Mouse (Mus musculus): Measurements from ENCODE around the gene Tbc1d25. TPM values are rescaled to one million over a fixed set of nuclear protein-coding genes. Genes with fewer than 3 reads are reported as not detected.
A peak's percentile ranks its signal among the peaks of the same experiment; 100 is the strongest.

The Tbc1d25 gene
- polyA plus RNA-seq (2015; fragmentation: Nextera tagmentation; extraction: Ambion mirVana), result 22.7 and 23.3 TPM in 2 replicates

- no peaks in the 10 kb centered on the region for H3K9me3 ChIP-seq (replicated peaks)
- peaks cover 6% of the 10 kb centered on the region for H3K4me1 ChIP-seq
- H3K4me2 ChIP-seq, result peak within 1 kb of the TSS; percentile 58
- H3K36me3 ChIP-seq, result 0 out of 2 replicates have a peak, but pooled peaks cover under 1% of the 10 kb centered on the region
- ATAC-seq (ENCODE audit: low FRiP score), result peak; percentile 96
- H3K4me3 ChIP-seq (replicated peaks), result peak within 1 kb of the TSS; percentile 58
- 13% methylated on average over 55 of the region's 56 CpGs for WGBS
- peak within 1 kb of the TSS; percentile 60 for H3K27ac ChIP-seq (replicated peaks)
- H3K9ac ChIP-seq (replicated peaks), result peak within 1 kb of the TSS; percentile 63
- no peaks in the 10 kb centered on the region for H3K27me3 ChIP-seq (replicated peaks)
Observed at GRCm38 (mm10) chrX:8175504-8176385, at the start of gene Tbc1d25. TSS of gene Tbc1d25 (minus strand) at chrX:8176181.

- H3K36me3 ChIP-seq, result no peaks in the 10 kb centered on the region
- H3K4me2 ChIP-seq, result no peak overlapping the region
- no peak for ATAC-seq (ENCODE audit: low FRiP score)
- no peaks in the 10 kb centered on the region for H3K27me3 ChIP-seq (replicated peaks)
- no peaks in the 10 kb centered on the region for H3K9me3 ChIP-seq (replicated peaks)
- no peaks in the 10 kb centered on the region for H3K4me1 ChIP-seq
- H3K4me3 ChIP-seq (replicated peaks), result no peak overlapping the region
- WGBS, result 92% methylated on average over 7 of the region's 7 CpGs
- no peak overlapping the region for H3K9ac ChIP-seq (replicated peaks)
- H3K27ac ChIP-seq (replicated peaks), result no peak overlapping the region
Observed at GRCm38 (mm10) chrX:8223473-8223872, 47.5 kb upstream of the Tbc1d25 start.

- H3K4me2 ChIP-seq, result no peak overlapping the region
- no peaks in the 10 kb centered on the region for H3K27me3 ChIP-seq (replicated peaks)
- no peak overlapping the region for H3K4me3 ChIP-seq (replicated peaks)
- no peaks in the 10 kb centered on the region for H3K36me3 ChIP-seq
- H3K9ac ChIP-seq (replicated peaks), result no peak overlapping the region
- no peaks in the 10 kb centered on the region for H3K4me1 ChIP-seq
- no peak overlapping the region for H3K27ac ChIP-seq (replicated peaks)
- H3K9me3 ChIP-seq (replicated peaks), result no peaks in the 10 kb centered on the region
- 70% methylated on average over 7 of the region's 7 CpGs for WGBS
- no peak for ATAC-seq (ENCODE audit: low FRiP score)
Observed at GRCm38 (mm10) chrX:8222678-8223421, 46.9 kb upstream of the Tbc1d25 start.

- no peaks in the 10 kb centered on the region for H3K9me3 ChIP-seq (replicated peaks)
- no peaks in the 10 kb centered on the region for H3K27me3 ChIP-seq (replicated peaks)
- no peaks in the 10 kb centered on the region for H3K36me3 ChIP-seq
- no peak overlapping the region for H3K9ac ChIP-seq (replicated peaks)
- no peak overlapping the region for H3K4me2 ChIP-seq
- ATAC-seq (ENCODE audit: low FRiP score), result no peak
- H3K27ac ChIP-seq (replicated peaks), result no peak overlapping the region
- H3K4me3 ChIP-seq (replicated peaks), result no peak overlapping the region
- H3K4me1 ChIP-seq, result no peaks in the 10 kb centered on the region
- 79% methylated on average over 3 of the region's 3 CpGs for WGBS
Observed at GRCm38 (mm10) chrX:8222296-8222677, 46.3 kb upstream of the Tbc1d25 start.

- no peaks in the 10 kb centered on the region for H3K9me3 ChIP-seq (replicated peaks)
- H3K9ac ChIP-seq (replicated peaks), result no peak overlapping the region
- H3K4me2 ChIP-seq, result no peak overlapping the region
- WGBS, result 36% methylated on average over 8 of the region's 8 CpGs
- no peaks in the 10 kb centered on the region for H3K27me3 ChIP-seq (replicated peaks)
- ATAC-seq (ENCODE audit: low FRiP score), result no peak
- H3K4me3 ChIP-seq (replicated peaks), result no peak overlapping the region
- no peaks in the 10 kb centered on the region for H3K36me3 ChIP-seq
- H3K4me1 ChIP-seq, result no peaks in the 10 kb centered on the region
- H3K27ac ChIP-seq (replicated peaks), result no peak overlapping the region
Observed at GRCm38 (mm10) chrX:8219651-8220050, 43.7 kb upstream of the Tbc1d25 start.

- Histone ChIP-seq H3K27ac (replicated peaks) (no peak overlapping the region), H3K36me3 (no peaks in the 10 kb centered on the region), H3K4me2 (no peak overlapping the region), H3K9ac (replicated peaks) (no peak overlapping the region), H3K4me3 (replicated peaks) (no peak overlapping the region), H3K4me1 (no peaks in the 10 kb centered on the region), H3K27me3 (replicated peaks) (no peaks in the 10 kb centered on the region), H3K9me3 (replicated peaks) (no peaks in the 10 kb centered on the region)
- WGBS, result 84% methylated on average over 2 of the region's 2 CpGs
- no peak for ATAC-seq (ENCODE audit: low FRiP score)
Observed at GRCm38 (mm10) chrX:8218114-8218513, 42.1 kb upstream of the Tbc1d25 start.

- Histone ChIP-seq H3K4me1 (no peaks in the 10 kb centered on the region), H3K36me3 (no peaks in the 10 kb centered on the region), H3K9me3 (replicated peaks) (no peaks in the 10 kb centered on the region), H3K27me3 (replicated peaks) (no peaks in the 10 kb centered on the region), H3K4me2 (no peak overlapping the region), H3K4me3 (replicated peaks) (no peak overlapping the region), H3K27ac (replicated peaks) (no peak overlapping the region), H3K9ac (replicated peaks) (no peak overlapping the region)
- WGBS, result 65% methylated on average over 6 of the region's 6 CpGs
- ATAC-seq (ENCODE audit: low FRiP score), result no peak
Observed at GRCm38 (mm10) chrX:8217383-8217782, 41.4 kb upstream of the Tbc1d25 start.

- WGBS, result 88% methylated on average over 7 of the region's 7 CpGs
- H3K4me3 ChIP-seq (replicated peaks), result no peak overlapping the region
- H3K9me3 ChIP-seq (replicated peaks), result no peaks in the 10 kb centered on the region
- no peaks in the 10 kb centered on the region for H3K4me1 ChIP-seq
- H3K4me2 ChIP-seq, result no peak overlapping the region
- no peaks in the 10 kb centered on the region for H3K27me3 ChIP-seq (replicated peaks)
- H3K9ac ChIP-seq (replicated peaks), result no peak overlapping the region
- no peak overlapping the region for H3K27ac ChIP-seq (replicated peaks)
- ATAC-seq (ENCODE audit: low FRiP score), result no peak
- no peaks in the 10 kb centered on the region for H3K36me3 ChIP-seq
Observed at GRCm38 (mm10) chrX:8211490-8212207, 35.7 kb upstream of the Tbc1d25 start.

GRCm38 (mm10) chrX:8209720-8210119 lies 33.7 kb upstream of the Tbc1d25 start:
- peaks cover 7% of the 10 kb centered on the region for H3K4me1 ChIP-seq
- no peak overlapping the region for H3K4me3 ChIP-seq (replicated peaks)
- no peak for ATAC-seq (ENCODE audit: low FRiP score)
- no peak overlapping the region for H3K9ac ChIP-seq (replicated peaks)
- WGBS, result 86% methylated on average over 2 of the region's 2 CpGs
- no peaks in the 10 kb centered on the region for H3K9me3 ChIP-seq (replicated peaks)
- no peaks in the 10 kb centered on the region for H3K27me3 ChIP-seq (replicated peaks)
- H3K36me3 ChIP-seq, result no peaks in the 10 kb centered on the region
- H3K4me2 ChIP-seq, result no peak overlapping the region
- H3K27ac ChIP-seq (replicated peaks), result no peak overlapping the region

GRCm38 (mm10) chrX:8207224-8207623 lies 31.2 kb upstream of the Tbc1d25 start:
- ATAC-seq (ENCODE audit: low FRiP score), result no peak
- 33% methylated on average over 4 of the region's 4 CpGs for WGBS
- peak overlapping the region; percentile 61 for H3K4me2 ChIP-seq

GRCm38 (mm10) chrX:8206694-8207197 lies 30.8 kb upstream of the Tbc1d25 start:
- peak; percentile 8; the same call in 1 of the 2 replicates for ATAC-seq (ENCODE audit: low FRiP score)
- peak overlapping the region; percentile 57 for H3K4me3 ChIP-seq (replicated peaks)

More at GRCm38 (mm10) chrX:8207224-8207623, 31.2 kb upstream of the Tbc1d25 start:
- H3K27ac ChIP-seq (replicated peaks), result no peak overlapping the region
- H3K36me3 ChIP-seq, result no peaks in the 10 kb centered on the region
- peaks cover 7% of the 10 kb centered on the region for H3K4me1 ChIP-seq
- no peak overlapping the region for H3K9ac ChIP-seq (replicated peaks)
- H3K27me3 ChIP-seq (replicated peaks), result no peaks in the 10 kb centered on the region
- no peak overlapping the region for H3K4me3 ChIP-seq (replicated peaks)
- no peaks in the 10 kb centered on the region for H3K9me3 ChIP-seq (replicated peaks)

More at GRCm38 (mm10) chrX:8206694-8207197, 30.8 kb upstream of the Tbc1d25 start:
- peak overlapping the region; percentile 38 for H3K9ac ChIP-seq (replicated peaks)
- peaks cover 7% of the 10 kb centered on the region for H3K4me1 ChIP-seq
- no peak overlapping the region for H3K27ac ChIP-seq (replicated peaks)
- peak overlapping the region; percentile 61 for H3K4me2 ChIP-seq
- no peaks in the 10 kb centered on the region for H3K36me3 ChIP-seq
- H3K9me3 ChIP-seq (replicated peaks), result no peaks in the 10 kb centered on the region
- H3K27me3 ChIP-seq (replicated peaks), result no peaks in the 10 kb centered on the region
- 18% methylated on average over 11 of the region's 11 CpGs for WGBS

Measured in neural tube, embryonic 15.5 days (tissue).